Mouse (Mus musculus) adrenal gland, postnatal 4 days (tissue): Measurements from ENCODE around the gene Nsrp1. TPM values are rescaled to one million over a fixed set of nuclear protein-coding genes. Genes with fewer than 3 reads are reported as not detected.
A peak's percentile ranks its signal among the peaks of the same experiment; 100 is the strongest.
"Not testable (repeated sequence)": the region's sequence is repeated elsewhere in the genome, so short reads cannot be mapped to it uniquely, and the experiment has no call there.

Source experiments
- DNase-seq, 2 experiments: peaks; one replicate each; pipeline ENCODE4 v3.0.0; 2021 to 2022; ENCODE audit warnings: low spot score in 2 of 2, mixed read lengths in 2 of 2
- long read RNA-seq, 2 experiments: library from polyadenylated mRNA; stranded (forward); transcript quantifications; one replicate each; pipeline ENCODE4 v2.0.0; 2021
- total RNA-seq, 2 experiments: library from RNA; stranded (reverse); gene quantifications; 2 replicates each; pipeline ENCODE4 v1.2.3; 2021

Gene Nsrp1
- total RNA-seq = 10 to 100 TPM; 23.9 to 29.7 TPM
- long read RNA-seq, experiment 1, transcript Nsrp1-201 (7 exons, 3,114 nt) = major isoform, 16 of 31 reads
- long read RNA-seq, experiment 1, partial matches to known transcripts = 0 of 31 reads
- long read RNA-seq, experiment 1, other reads (novel, unspliced or antisense) = 15 of 31 reads
- long read RNA-seq, experiment 2, transcript Nsrp1-201 (7 exons, 3,114 nt) = major isoform, 30 of 42 reads
- long read RNA-seq, experiment 2, partial matches to known transcripts = 9 of 42 reads
- long read RNA-seq, experiment 2, other reads (novel, unspliced or antisense) = 3 of 42 reads

DNA sequence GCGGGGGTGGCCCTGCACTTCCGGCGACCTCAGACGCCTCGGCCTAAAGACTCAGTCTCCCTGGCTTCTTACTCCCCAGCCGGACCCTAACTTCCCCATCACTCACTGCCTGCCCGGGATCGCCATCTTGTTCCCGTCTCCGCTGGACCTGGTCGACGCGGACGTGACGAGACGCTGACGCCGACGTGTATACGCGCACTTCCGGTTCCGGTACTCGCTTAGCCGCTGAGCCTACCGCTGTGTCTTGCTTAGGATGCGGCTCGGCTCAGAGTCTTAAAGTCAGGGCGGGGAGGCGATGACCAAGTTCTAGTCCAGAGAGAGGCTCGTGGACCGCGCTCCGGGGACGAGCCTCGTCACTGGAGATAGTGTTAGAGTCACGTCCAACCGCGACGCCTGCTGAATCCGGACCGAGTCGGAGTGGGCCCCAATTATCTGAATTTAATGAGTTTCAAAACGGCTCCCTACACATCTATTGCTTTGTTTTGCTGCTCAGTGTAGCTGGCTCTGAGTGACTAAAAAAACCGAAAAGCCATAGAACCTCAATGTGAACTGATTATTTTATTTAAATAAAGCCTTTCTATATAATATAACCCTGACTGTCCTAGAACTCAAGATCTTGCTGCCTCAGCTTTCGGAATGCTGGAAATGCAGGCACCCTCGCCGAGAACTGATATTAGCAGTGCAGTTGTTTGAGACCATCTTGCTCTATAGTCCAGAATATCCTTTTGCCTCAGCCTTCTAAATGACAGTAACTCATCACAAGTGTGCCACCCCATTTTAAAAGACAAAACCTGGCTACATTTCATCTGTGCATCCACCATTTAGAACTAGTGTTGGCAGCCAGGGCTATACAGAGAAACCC is at the start of gene Nsrp1:
TSS of gene Nsrp1 (minus strand) at position 163 of the 862 bp plus-strand sequence.
- peak; percentile 65 to 79 for DNase-seq

DNA sequence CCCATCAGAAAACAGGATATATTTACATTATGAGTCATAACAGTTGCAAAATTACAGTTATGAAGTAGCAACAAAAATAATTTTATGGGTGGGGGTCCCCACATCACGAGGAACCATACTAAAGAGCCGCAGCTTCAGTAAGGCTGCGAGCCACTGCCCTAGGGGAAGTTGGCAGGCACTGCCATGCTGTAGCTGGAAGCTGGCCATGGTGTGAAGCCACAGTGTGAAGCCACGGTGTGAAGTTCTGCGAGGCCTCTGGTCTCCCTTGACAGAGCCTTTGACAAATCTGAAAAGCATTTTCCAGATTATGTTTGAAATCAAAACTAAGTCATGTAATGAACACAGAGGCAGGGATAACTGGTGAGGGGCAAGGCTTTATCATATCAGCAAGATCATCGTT is 32.9 kb upstream of the Nsrp1 start:
- no peak for DNase-seq

DNA sequence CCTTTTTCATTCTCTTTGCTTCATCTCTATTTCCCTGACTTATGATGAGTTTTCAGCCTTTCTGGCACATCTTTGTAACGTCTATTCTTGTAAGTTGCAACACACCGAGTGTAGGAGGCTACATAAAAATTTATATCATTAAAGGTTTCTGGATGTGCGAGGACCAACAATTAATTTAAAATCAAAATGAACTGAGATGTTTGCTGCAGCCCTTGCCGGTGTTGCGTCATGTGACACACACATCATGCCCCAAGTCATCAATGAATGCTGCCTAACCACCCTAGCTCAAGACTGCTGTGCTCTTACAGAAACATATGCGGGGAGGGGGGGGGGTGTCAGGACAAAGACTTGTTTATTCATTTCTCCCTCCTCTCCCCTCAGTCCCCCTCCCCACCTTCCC is 30.2 kb upstream of the Nsrp1 start:
- no peak for DNase-seq

DNA sequence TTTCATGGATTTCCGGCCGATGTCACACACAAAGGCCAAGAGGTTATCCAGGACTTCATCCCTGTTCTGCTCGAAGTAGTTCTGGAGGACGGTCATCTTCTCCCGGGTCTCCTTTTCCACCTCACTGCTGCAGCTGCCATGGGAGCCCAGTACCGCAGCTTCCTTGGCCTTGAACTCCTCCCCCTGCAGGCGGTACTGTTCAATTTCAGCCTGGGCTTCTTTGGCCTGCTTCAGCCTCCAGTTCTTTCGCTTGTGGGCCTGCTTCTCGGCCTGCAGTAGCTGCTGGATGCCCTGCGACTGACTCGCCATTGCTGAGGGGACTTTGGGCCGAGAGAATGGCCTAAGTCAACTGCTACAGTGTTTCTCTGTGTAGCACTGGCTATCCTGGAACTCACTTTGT is 29.6 kb upstream of the Nsrp1 start:
- DNase-seq = not testable (repeated sequence)

DNA sequence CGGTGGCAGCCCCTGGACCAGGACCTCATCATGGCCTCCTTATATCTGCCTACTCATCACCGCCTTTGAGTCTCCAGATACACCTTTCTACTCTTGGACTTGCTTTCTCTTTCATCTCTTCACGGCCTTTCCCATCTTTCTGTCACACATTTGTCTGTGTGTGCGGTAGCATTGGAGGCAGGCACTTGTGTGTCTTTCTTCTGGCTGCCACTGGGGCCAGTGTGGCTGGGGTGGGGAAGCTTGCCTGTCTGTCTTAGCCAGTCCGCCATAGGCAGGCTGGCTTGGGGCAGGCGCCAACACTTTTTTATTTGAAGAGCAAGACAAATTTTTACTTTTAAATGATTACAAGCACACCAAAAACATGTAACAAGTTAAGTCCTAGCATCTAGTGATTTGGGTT is 28.7 kb upstream of the Nsrp1 start:
- DNase-seq = no peak

GRCm38 (mm10) chr11:77100137-77100937 is 22.1 kb upstream of the Nsrp1 start:
- peak; percentile 54 to 60 for DNase-seq

DNA sequence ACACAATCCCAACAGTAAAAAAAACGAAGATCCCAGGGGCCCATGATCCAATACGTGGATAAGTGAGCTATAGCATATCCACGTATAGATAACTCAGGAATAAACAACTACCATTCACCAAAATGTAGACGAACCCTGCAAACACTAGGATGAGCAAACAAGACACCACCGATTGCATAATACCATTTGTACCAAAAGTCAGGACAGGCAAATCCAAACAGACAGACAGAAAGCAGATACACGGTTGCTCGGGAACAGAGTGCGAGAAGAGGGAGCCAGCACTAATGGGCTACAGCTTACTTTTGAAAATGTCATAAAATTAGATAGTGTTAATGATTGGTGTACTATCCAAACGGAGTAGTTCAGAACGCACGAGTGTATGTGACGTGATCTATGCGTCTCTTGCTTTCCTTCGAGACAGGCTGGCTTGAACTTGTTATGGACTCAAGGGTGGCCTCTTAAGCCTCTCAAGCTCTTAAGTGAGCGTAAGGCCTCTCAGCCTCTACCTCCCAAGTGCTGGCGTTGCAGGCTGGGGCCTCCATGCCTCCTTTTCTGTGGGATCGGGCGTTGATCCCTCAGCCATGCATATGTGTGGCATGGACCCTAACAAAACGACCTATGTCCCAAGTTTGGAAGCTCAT is 20.2 kb upstream of the Nsrp1 start:
- no peak for DNase-seq

DNA sequence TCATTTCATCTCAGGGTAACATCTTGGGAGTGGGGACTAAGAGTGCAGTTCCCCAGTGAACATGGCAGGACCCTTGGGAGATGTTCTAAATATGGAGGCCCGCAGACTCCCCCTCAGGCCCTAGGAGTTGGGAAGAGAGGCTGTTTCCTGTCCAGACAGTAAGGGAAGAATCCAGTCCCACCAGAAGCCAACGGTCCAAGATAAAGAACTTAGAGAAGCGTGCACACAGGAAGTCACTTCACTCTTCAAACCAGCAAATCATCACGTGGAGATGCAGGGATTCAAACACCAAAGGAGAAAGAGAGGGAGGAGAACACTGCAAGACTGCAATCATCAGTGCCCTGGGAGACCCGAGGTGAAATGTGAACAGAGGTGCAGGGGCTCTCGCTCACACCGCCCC is 18.8 kb upstream of the Nsrp1 start:
- no peak for DNase-seq

GRCm38 (mm10) chr11:77096581-77096980 is 18.3 kb upstream of the Nsrp1 start:
- no peak for DNase-seq

- DNase-seq = no peak
Observed at GRCm38 (mm10) chr11:77095206-77095605, 17.0 kb upstream of the Nsrp1 start.

DNA sequence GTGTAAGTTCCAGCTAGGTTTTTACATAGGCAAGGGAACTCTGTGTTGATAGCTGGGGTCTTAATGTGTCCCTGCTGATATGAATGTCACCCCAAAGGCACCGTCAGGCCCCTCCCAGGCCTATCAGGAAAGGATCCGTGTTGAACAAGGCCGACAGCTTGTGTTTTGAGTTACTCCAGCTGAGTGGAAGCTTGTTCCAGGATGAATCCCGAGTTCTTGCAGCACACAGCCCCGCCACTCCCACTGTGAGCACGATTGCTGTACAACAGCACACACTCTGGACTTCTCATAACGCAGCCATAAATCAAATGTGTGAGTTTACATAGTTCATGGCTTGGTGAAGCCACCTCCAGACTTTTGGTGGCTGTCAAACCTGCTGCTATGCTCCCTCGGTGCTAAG is 15.9 kb upstream of the Nsrp1 start:
- DNase-seq = no peak

- no peak for DNase-seq
Observed at GRCm38 (mm10) chr11:77093208-77093607, 15.0 kb upstream of the Nsrp1 start.

GRCm38 (mm10) chr11:77089162-77089561 is 10.9 kb upstream of the Nsrp1 start:
- no peak for DNase-seq

- no peak for DNase-seq
Observed at GRCm38 (mm10) chr11:77087004-77087403, 8.8 kb upstream of the Nsrp1 start.

- DNase-seq = no peak
Observed at GRCm38 (mm10) chr11:77084001-77084682, 5.9 kb upstream of the Nsrp1 start.

- DNase-seq = no peak
Observed at GRCm38 (mm10) chr11:77079361-77079760, 1.1 kb upstream of the Nsrp1 start.

GRCm38 (mm10) chr11:77077792-77078191 is 443 bp downstream of the Nsrp1 start:
- DNase-seq = no peak

- DNase-seq = not testable (repeated sequence)
Observed at GRCm38 (mm10) chr11:77077331-77077730, 904 bp downstream of the Nsrp1 start.

DNA sequence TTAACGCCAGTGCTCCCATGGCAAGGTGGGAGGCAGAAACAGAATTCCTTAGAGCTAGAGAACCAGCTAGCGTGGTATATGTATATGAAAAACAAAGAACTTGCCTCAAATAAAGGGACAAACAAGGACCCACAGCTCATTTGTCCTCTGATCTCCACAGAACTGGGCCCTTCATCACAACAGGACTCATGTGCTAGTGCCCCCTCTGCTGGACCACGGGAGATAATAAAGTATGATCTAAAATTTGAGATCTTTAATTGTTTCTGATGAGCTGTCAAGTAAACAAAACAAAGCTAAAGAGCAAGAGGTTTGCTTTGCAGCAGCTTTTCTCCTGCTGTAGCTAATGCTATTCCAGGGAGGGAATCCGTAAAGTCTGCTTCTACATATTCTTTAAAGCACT is 7.5 kb downstream of the Nsrp1 start:
- no peak for DNase-seq

DNA sequence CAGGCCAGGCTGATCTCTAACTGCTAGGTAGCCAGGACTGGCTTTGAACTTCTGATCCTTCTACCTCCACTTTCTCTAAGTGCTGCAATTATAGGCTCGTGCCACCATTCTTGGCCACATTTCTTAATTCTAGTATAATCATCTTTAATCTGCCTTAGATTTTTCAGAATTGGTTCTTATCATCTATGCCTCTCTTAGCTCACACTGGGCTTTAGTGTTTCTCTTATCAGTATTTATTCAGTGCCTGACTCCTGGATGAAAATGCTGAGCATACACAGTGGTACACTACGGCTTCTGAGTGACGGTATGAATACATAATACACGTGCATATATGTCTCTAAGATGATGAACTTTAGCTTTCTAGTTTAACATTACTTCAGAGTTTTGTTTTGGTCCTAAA is 9.4 kb downstream of the Nsrp1 start:
- DNase-seq = no peak

- no peak for DNase-seq
Observed at GRCm38 (mm10) chr11:77063406-77063805, 14.8 kb downstream of the Nsrp1 start.
